Mouse (Mus musculus): ENCODE data around the gene Psg26.
"Not testable (repeated sequence)": the region's sequence is repeated elsewhere in the genome, so short reads cannot be mapped to it uniquely, and the experiment has no call there.

The Psg26 gene

GRCm38 (mm10) chr7:18484077-18484476 is at the start of gene Psg26:
TSS of gene Psg26 (minus strand) at chr7:18484177.
- no peak for DNase-seq

- DNase-seq, result no peak
Observed at GRCm38 (mm10) chr7:18533420-18533819, 49.4 kb upstream of the Psg26 start.

- no peak for DNase-seq
Observed at GRCm38 (mm10) chr7:18532169-18532568, 48.2 kb upstream of the Psg26 start, which contains the start of gene Psg25. TSS of gene Psg25 (minus strand) at chr7:18532269.

GRCm38 (mm10) chr7:18524668-18525067 is 40.7 kb upstream of the Psg26 start:
- no peak for DNase-seq

- DNase-seq, result not testable (repeated sequence)
Observed at GRCm38 (mm10) chr7:18512848-18513247, 28.9 kb upstream of the Psg26 start.

GRCm38 (mm10) chr7:18512417-18512816 is 28.4 kb upstream of the Psg26 start:
- DNase-seq, result not testable (repeated sequence)

DNA sequence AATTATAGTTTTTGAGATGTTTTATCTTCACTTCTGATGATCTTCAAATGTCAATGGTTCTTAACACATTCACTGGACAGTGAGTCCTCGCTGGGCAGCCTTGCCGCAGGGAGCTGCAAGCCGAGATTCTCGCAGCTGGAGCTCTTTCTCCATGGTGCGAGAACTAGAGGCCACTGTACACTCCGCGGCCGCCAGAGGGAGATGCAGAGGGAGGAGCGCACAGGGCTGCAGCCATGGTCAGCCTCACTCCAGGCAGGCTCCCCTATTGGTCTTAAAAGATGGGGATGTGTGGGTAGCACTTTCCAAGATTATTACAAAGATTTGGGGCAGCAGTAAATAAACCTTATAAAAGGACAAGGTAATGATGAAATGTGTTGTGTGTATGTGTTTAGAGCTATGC is 27.5 kb upstream of the Psg26 start:
- DNase-seq, result no peak

GRCm38 (mm10) chr7:18431941-18432340 is 52.0 kb downstream of the Psg26 start, which contains the start of gene Psg28:
TSS of gene Psg28 (minus strand) at chr7:18432041.
- DNase-seq, result not testable (repeated sequence)
